Mouse (Mus musculus): ENCODE data around the gene Lmo7.

Lmo7 gene

DNA sequence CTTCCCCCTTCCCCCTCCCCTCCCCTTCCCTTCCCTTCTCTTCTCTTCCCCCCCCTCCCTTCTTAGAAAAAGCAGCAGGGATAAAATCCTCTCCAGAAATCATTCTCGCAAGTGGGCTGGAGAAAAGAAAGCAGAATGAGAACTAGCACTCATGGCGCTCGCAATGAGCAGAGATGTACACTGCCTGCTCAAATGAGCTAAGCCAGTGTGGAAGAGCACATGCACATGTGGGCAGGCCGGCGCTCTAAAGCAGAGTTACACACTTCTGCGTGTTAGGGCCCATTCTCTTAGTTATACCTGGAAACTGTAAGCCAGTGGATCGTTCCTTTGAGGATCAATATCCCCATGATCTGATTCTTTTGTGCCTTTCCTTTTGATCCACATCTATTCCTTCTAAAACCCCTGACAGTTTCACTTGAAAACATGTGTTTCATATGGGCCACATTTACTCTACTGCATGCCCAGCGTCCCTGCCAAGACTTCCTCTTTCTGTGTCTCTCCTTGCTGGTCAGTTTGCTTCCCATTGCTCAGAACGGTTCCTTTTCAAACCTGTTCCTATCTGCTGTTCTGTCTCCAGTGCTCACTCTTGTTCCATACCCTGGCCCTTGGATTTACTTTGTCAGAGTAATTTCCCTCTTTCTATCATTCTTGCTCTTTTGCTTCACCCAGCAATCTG is 224.2 kb downstream of the Lmo7 start:
- no peak for DNase-seq

DNA sequence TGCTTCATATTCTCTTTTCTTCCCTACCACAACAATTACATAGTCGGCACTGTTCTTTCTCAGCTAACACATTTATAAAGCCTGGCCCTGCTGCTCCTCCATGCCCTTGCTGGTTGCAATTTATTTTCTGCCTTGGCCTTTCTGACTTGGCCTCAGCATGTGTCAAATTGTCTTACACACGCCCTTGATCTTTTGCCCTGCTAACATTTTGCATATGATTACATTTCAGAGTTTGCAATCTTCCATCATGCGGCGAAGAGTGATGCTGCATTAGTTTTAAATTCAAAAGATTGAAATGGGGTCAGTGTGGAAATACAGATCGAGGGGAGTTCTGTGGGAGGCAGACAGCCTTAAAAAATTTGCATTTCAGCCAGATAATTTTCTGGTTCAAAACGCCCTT is 234.6 kb downstream of the Lmo7 start:
- DNase-seq = no peak

- no peak for DNase-seq
Observed at GRCm38 (mm10) chr14:101964956-101965355, 235.2 kb downstream of the Lmo7 start.

DNA sequence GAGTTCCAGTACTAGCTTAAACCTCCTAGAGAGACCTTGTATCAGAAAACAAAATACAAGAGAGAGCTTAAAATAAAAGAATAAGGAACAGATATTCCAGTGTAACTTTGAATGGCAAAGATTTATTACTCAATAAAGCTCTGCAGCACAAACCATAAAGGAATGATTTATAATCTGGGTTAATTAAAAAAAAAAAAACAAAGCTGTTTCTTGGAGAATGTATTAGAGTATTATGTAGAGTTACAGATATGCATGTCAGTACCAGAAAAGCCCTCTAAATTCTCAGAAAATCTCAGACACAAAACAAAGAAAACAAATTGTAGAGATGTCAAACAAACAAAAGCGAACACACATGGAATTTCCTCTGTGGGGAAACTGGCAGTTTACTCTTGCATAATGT is 243.0 kb downstream of the Lmo7 start:
- DNase-seq = no peak

DNA sequence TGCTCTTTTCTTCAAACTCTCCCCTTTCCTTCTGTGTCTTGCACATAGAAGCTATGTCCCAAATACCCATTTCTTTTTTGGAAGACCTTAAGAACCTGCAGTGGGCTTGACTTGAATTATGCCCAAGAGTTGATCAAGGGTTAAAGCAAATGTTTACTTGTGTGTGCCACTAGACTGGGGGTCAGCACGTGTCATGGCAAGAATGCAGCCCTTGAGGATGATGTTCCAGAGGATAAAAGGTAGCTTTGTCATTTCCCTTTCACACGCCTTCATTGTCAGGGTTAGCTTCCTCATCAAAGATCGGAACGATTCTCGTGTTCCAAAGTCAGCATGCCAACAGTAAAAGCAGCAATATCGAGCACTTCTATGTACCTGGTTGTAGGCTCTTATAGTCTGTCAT is 243.4 kb downstream of the Lmo7 start:
- no peak for DNase-seq

DNA sequence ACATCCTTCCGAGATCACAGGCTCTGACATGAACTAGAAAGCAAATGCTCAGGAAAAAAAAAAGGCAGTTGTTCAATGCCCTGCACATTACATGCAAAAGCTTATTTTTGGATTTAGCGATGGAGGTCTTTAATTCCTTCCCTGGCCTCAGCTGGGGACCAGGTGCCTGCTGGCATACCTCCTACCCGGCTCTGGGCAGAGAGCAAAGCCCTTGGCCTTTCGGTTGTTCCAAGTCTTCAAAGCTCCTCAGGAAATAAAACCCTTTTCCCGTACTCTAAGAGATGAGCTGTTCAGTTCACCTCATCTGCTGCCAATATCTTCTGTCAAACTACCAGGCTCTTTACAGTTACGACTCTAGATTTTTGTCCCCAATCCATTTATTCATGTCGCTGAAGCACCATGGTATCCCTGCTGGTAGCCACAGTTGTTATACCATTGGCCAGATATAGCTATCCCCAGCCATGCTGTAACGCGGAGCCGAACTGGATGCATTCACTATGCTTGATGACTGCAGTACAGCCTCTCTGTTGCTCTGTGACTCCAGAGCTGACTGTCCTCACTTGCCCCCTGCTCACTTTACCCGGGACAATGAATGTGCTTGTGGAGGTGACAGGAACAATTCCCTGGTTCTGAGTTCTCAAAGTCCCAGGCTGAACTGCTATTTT is 246.4 kb downstream of the Lmo7 start:
- DNase-seq = no peak
